Mouse (Mus musculus) forebrain, embryonic 15.5 days (tissue): ENCODE data around the gene Ern1. TPM values are rescaled to one million over a fixed set of nuclear protein-coding genes. Genes with fewer than 3 reads are reported as not detected.

ENCODE experiments used
- polyA plus RNA-seq: library from polyadenylated mRNA; unstranded; fragments of >200 nt; fragmentation: Nextera tagmentation; extraction: Ambion mirVana; gene quantifications from 2 replicates; pipeline ENCODE4 v1.2.1, GENCODE M21; 2015

Gene Ern1
- polyA plus RNA-seq, 1 experiment from 2014 or later, result 5.5 TPM

Other genes starting within 250 kb of the Ern1 start
- 39.2 and 39.7 TPM in 2 replicates for gene Ftsj3, start 231.8 kb downstream of the Ern1 start, polyA plus RNA-seq
- gene Psmc5, start 231.7 kb downstream of the Ern1 start, polyA plus RNA-seq, result 274 and 283 TPM in 2 replicates
- 12.7 and 13.2 TPM in 2 replicates for gene Smarcd2, start 214.9 kb downstream of the Ern1 start, polyA plus RNA-seq
- gene Tcam1, start 211.2 kb downstream of the Ern1 start, polyA plus RNA-seq, result 0.08 and 0.10 TPM in 2 replicates
- gene Gh, start 186.0 kb downstream of the Ern1 start, polyA plus RNA-seq, result not detected in 2 replicates
- 0.56 and 0.77 TPM in 2 replicates for gene Cd79b, start 173.1 kb downstream of the Ern1 start, polyA plus RNA-seq
- gene Scn4a, start 134.6 kb downstream of the Ern1 start, polyA plus RNA-seq, result not detected in 2 replicates
- gene Prr29, start 122.4 kb downstream of the Ern1 start, polyA plus RNA-seq, result not detected in 2 replicates
- 11.3 and 13.9 TPM in 2 replicates for gene Icam2, start 99.8 kb downstream of the Ern1 start, polyA plus RNA-seq
- 14.0 and 15.2 TPM in 2 replicates for gene Tex2, start 125.6 kb upstream of the Ern1 start, polyA plus RNA-seq